Mouse (Mus musculus): ENCODE measurements around the gene Tanc2.

Gene Tanc2

DNA sequence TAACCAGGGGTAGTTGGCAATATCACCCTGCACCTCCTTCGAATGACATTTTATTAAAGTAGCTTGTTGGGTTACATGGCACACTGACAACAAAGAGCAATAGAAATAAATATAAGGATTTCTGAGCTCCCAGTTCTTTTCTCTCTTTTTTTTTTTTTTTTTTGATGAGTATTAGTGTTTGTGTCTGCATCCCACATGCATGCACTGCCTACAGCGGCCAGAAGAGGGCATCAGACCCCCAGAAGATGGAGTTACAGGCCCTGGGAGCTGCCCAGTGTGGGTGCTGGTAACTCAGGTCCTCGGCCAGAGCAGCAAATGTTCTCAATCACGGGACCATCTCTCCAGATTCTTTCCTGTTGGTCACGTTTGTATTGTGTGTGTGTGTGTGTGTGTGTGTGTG is 374.9 kb downstream of the Tanc2 start:
- DNase-seq = no peak

DNA sequence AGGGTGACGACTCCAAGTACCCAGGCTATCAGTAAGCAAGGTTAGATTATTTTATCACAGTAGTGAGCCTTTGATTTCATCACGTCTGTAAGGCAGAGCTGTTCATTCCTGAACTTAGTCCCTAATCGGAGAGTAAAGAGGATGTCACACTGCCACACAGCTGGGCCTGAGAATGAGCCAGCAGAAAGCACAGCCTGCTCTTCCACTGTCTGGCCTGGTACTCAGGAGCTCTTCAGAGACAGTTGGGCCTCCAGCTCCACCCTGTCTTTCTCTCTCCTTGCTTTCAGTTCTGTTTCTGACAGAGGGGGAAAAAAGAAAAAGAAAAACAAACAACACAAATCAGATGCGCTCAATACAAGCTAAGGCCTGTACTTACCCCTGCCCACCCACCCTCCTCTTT is 376.5 kb downstream of the Tanc2 start:
- DNase-seq = no peak

DNA sequence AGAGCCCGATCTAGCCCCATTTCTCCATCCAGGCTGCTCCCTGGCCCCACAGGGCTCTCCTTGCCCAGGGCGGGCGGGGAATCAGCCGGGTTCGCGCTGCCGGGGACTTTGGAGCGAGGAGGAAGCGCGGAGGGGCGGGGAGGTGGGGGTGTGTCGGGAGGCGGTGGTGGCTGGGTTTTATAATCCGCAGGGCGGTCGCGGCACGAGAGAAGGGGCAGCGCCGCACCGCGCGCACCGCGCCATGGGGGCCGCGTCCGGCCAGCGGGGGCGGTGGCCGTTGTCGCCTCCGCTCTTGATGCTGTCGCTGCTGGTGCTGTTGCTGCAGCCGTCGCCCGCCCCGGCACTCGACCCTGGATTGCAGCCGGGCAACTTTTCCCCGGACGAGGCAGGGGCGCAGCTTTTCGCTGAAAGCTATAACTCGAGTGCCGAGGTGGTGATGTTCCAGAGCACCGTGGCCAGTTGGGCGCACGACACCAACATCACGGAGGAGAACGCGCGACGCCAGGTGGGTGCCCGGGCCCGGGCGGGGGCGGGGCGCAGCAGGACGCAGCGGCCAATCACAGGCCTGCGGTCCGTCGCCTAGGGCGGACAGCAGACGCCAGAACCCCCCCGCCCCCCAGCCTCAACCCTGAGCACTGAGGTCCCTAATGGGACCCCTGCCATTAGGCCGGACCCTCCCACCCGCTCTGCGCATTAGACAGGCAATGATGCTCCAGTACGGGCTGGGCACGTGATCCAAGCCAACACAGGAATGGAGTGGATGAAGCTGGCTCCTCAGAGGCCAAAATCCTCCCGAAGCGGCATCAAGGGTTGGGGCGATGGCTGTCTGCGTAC is 378.2 kb downstream of the Tanc2 start, which contains the start of gene Ace:
TSS of gene Ace (plus strand) at position 205 of the 834 bp plus-strand sequence.
- DNase-seq = peak; percentile 64

DNA sequence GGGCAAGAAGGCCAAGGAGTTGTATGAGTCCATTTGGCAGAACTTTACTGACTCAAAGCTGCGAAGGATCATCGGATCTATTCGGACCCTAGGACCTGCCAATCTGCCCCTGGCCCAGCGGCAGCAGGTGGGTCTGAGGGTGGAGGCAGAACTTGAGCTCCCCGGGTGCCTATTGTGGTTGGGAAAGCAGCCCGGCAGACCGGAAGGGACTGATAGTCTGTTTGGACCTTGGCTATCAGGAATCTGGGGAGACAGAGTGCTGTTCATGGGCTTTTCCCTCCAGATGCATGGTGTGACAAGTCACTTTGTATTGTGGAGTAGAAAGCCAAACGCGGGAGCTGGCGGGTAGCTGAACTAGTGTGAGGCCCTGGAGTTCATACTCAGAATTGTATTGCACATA is 379.2 kb downstream of the Tanc2 start:
- peak; percentile 13 for DNase-seq

DNA sequence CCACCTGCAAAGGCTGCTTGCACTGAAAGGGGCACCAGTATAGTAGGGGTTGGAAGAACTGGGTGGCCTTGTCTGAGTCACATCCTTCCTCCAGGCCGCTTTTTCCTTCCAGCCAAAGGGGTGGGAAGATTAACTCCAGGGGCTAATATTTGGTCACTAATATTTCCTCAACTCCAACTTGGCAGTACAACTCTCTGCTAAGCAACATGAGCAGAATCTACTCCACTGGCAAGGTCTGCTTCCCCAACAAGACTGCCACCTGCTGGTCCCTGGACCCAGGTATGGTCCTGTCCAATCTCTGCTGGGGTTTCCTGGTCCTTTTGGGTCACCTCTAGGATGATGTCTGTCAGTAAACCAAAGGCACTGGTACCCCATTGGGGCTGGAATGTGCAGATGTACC is 379.7 kb downstream of the Tanc2 start:
- DNase-seq = peak; percentile 74

DNA sequence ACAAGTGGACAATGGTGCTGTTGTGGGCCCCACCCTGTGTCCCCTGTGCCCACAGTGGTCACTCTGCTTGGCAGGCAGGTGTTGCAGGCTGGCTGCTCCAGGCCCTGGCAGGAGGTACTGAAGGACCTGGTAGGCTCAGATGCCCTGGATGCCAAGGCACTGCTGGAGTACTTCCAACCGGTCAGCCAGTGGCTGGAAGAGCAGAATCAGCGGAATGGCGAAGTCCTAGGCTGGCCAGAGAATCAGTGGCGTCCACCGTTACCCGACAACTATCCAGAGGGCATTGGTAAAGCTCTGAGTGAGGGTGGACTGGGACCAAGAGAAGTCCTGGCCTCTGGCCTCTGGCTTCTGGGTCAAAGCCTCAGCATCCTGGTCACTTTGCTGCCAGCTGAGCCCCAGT is 384.8 kb downstream of the Tanc2 start:
- peak; percentile 68 for DNase-seq

DNA sequence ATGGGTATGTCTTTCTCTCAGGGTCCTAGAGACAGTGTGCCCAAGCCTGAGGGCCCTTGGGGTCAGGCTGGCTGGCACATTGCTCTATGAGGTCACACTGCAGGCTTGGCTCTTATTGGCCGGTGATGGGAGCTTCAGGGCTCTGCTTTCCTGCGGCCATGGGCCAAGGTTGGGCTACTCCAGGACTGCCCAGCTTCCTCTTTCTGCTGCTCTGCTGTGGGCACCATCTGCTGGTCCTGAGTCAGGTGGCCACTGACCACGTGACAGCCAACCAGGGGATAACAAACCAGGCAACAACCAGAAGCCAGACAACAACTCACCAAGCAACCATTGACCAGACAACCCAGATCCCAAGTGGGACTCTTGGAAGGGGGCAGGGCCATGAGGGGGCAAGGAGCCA is 385.3 kb downstream of the Tanc2 start:
- DNase-seq = peak; percentile 28

DNA sequence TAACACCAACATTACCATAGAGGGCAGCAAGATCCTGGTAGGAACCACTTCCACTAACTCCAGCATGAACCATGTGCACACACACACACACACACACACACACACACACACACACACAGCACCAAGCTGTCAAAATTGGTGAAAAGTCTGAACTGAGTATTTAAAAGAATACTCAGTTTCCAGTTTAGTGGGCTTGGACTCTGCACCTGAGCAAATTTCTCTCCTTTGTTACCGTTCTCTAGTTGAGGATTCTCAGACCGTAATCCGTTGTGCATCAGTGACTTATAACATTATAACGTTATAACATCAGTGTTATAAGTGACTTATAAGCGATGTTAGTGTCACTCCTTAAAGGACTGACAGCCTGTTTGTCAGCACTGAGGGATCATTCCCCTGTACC is 385.9 kb downstream of the Tanc2 start:
- DNase-seq = no peak

DNA sequence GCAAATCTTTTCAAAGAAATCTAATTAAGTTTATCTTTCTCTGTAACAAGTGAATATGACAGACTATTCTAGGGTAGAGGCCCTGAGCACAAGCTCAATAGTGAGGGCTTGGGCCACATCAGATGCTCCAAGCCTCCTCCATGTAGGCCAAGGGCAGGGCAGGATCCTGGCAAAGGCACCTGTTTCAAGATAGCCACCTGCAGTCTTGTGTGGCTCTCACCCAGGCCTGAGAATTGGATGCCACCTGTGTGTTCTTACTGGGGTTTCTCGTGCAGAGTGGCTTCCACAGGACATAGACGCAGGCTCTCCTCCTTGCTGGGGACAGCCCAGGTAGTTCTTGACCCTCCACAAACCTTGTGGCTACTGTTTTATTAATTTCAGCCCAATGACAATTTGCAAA is 388.4 kb downstream of the Tanc2 start:
- no peak for DNase-seq

DNA sequence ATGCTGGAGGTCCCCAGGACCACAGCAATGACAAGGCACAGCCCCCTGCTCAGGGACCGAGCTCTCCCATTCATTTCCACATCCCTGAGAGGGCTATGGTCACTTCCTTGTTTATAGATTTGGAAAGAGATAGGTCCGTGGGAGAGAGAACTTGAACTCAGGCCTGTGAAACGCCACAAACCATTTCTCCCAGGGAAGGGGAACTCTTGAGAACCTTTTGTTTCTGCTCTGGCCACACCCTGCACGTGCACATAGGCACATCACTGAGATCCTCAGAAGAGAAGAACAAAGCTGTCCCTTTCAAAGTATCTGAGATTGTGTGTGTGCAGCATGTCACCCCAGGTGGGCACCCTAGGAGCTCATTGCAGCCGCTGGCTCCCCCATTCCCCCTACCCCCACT is 388.8 kb downstream of the Tanc2 start:
- DNase-seq = no peak

Data from kidney, adult 18-20 months (tissue).